Mouse (Mus musculus): Measurements from ENCODE around the gene Zdhhc1.

- TF ChIP-seq NANOG (IDR thresholded peaks at IDR 0.05; ENCODE audit: borderline replicate concordance, low read length) (no peak), POU5F1 (IDR thresholded peaks at IDR 0.05; ENCODE audit: borderline replicate concordance, low read length) (no peak), CTCF (conservative IDR thresholded peaks at IDR 0.05; ENCODE audit: low read length) (no peak)
These were observed 26.2 kb upstream of the Zdhhc1 start for GRCm38 (mm10) chr8:105522890-105523289.

All from E14TG2a.4 (cell line).